Mouse (Mus musculus): ENCODE results near the gene Gpr179.

DNA sequence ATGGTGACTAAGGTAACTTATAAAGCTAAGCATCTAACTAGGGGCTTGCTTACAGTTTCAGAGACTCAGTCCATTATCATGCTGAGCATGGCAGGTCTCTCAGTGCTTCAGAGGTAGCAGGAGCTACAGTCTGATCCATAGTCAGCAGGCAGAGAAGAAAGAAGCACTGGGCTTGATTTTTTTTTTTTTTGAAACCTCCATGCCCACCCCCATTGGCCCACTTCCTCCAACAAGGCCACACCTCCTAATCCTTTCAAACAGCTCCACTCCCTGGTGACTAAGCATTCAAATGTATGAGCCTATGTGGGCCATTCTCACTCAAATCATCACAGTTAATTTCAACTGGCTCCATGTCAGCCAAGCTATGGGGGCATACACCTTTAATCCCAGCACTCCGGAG lies 59.1 kb downstream of the Gpr179 start:
- TF ChIP-seq CTCF (IDR thresholded peaks at IDR 0.05; ENCODE audit: extremely low read depth, insufficient read depth, low read length), result no peak
- TF ChIP-seq POLR2A (IDR thresholded peaks at IDR 0.05; ENCODE audit: extremely low read depth, insufficient read depth, low read length), result no peak
